Mouse (Mus musculus) left cerebral cortex, adult 2 months (tissue): ENCODE results near the gene Lrrc4. TPM values are rescaled to one million over a fixed set of nuclear protein-coding genes. Genes with fewer than 3 reads are reported as not detected.

Experiments used
- DNase-seq, 2 experiments: peaks; one replicate each; pipeline ENCODE4 v3.0.0; 2021 to 2022; ENCODE audit warnings: low spot score in 2 of 2, mixed read lengths in 1 of 2; ENCODE audit errors: extremely low spot score in 1 of 2
- H3K27ac ChIP-seq: fragments of 200-600 bp; 2 replicates; pipeline ENCODE4 v1.8.1; 2022
- H3K4me3 ChIP-seq: fragments of 200-600 bp; 2 replicates; pipeline ENCODE4 v1.8.1; 2022
- CTCF ChIP-seq: fragments of 200-600 bp; IDR thresholded peaks from 2 replicates; pipeline ENCODE4 v1.8.1; 2022; ENCODE audit warnings: antibody characterized with exemption, mild to moderate bottlenecking, moderate library complexity
- intact Hi-C: fragments of 180-260 bp; cut with DNase I; formaldehyde crosslinking; loops from one replicate; pipeline ENCODE4 v1.15.1; 2025
- total RNA-seq, 2 experiments: library from RNA; stranded (reverse); gene quantifications; 2 replicates each; pipeline ENCODE4 v1.2.3; 2021

Lrrc4 gene
- total RNA-seq, 2 experiments from 2014 or later = 105 to 111 TPM

GRCm38 (mm10) chr6:28633656-28634055 lies 197.9 kb downstream of the Lrrc4 start:
- H3K4me3 ChIP-seq = no peak overlapping the region
- H3K27ac ChIP-seq = no peak overlapping the region
- no peak for TF ChIP-seq CTCF

GRCm38 (mm10) chr6:28633120-28633519 lies 198.4 kb downstream of the Lrrc4 start:
- no peak overlapping the region for H3K27ac ChIP-seq
- no peak for DNase-seq
- no peak overlapping the region for H3K4me3 ChIP-seq
- intact Hi-C loops = no loop called here
- no peak for TF ChIP-seq CTCF

More at GRCm38 (mm10) chr6:28633656-28634055, 197.9 kb downstream of the Lrrc4 start:
- intact Hi-C loops = no loop called here
- no peak for DNase-seq

GRCm38 (mm10) chr6:28630926-28631325 lies 200.6 kb downstream of the Lrrc4 start:
- H3K27ac ChIP-seq = no peak overlapping the region
- TF ChIP-seq CTCF = no peak
- H3K4me3 ChIP-seq = no peak overlapping the region
- no peak for DNase-seq
- intact Hi-C loops = no loop called here

GRCm38 (mm10) chr6:28629866-28630265 lies 201.7 kb downstream of the Lrrc4 start:
- Histone ChIP-seq H3K27ac (no peak overlapping the region), H3K4me3 (no peak overlapping the region)
- TF ChIP-seq CTCF = no peak
- no peak for DNase-seq
- intact Hi-C loops = no loop called here

- Histone ChIP-seq H3K4me3 (no peak overlapping the region), H3K27ac (no peak overlapping the region)
- no peak for DNase-seq
- intact Hi-C loops = no loop called here
- no peak for TF ChIP-seq CTCF
Observed at GRCm38 (mm10) chr6:28628408-28628807, 203.1 kb downstream of the Lrrc4 start.

- DNase-seq = no peak
- intact Hi-C loops = no loop called here
- H3K27ac ChIP-seq = no peak overlapping the region
- TF ChIP-seq CTCF = no peak
- H3K4me3 ChIP-seq = no peak overlapping the region
Observed at GRCm38 (mm10) chr6:28622963-28623362, 208.6 kb downstream of the Lrrc4 start.

GRCm38 (mm10) chr6:28622522-28622921 lies 209.0 kb downstream of the Lrrc4 start:
- H3K27ac ChIP-seq = no peak overlapping the region
- no peak for DNase-seq
- H3K4me3 ChIP-seq = no peak overlapping the region
- TF ChIP-seq CTCF = no peak
- intact Hi-C loops = no loop called here

GRCm38 (mm10) chr6:28621961-28622360 lies 209.6 kb downstream of the Lrrc4 start:
- DNase-seq = no peak
- Histone ChIP-seq H3K4me3 (no peak overlapping the region), H3K27ac (no peak overlapping the region)
- intact Hi-C loops = no loop called here
- no peak for TF ChIP-seq CTCF

- Histone ChIP-seq H3K27ac (no peak overlapping the region), H3K4me3 (no peak overlapping the region)
- no peak for TF ChIP-seq CTCF
- no peak for DNase-seq
- intact Hi-C loops = no loop called here
Observed at GRCm38 (mm10) chr6:28621431-28621830, 210.1 kb downstream of the Lrrc4 start.

- no peak for TF ChIP-seq CTCF
- peak in 1 of 2 experiments; percentile 38 for DNase-seq
- peak overlapping the region; percentile 80 for H3K27ac ChIP-seq
- intact Hi-C loops = loop anchor here (5.0 kb wide), 3 partner anchors 76 to 199 kb away; no protein-coding TSS in a partner anchor
- H3K4me3 ChIP-seq = no peak overlapping the region
Observed at GRCm38 (mm10) chr6:28618751-28619153, 212.8 kb downstream of the Lrrc4 start.

- H3K4me3 ChIP-seq = no peak overlapping the region
- peak overlapping the region; percentile 80 for H3K27ac ChIP-seq
- TF ChIP-seq CTCF = no peak
- intact Hi-C loops = loop anchor here (5.0 kb wide), 3 partner anchors 76 to 199 kb away; no protein-coding TSS in a partner anchor
- DNase-seq = no peak
Observed at GRCm38 (mm10) chr6:28618299-28618698, 213.2 kb downstream of the Lrrc4 start.

- no peak for TF ChIP-seq CTCF
- intact Hi-C loops = loop anchor here (5.0 kb wide), 3 partner anchors 74 to 201 kb away; no protein-coding TSS in a partner anchor
- no peak for DNase-seq
- H3K4me3 ChIP-seq = no peak overlapping the region
- peak overlapping the region; percentile 88 for H3K27ac ChIP-seq
Observed at GRCm38 (mm10) chr6:28615966-28616365, 215.6 kb downstream of the Lrrc4 start.

- no peak for DNase-seq
- no peak for TF ChIP-seq CTCF
- intact Hi-C loops = loop anchor here (5.0 kb wide), 3 partner anchors 73 to 202 kb away; no protein-coding TSS in a partner anchor
- H3K4me3 ChIP-seq = no peak overlapping the region
- peak overlapping the region; percentile 88 for H3K27ac ChIP-seq
Observed at GRCm38 (mm10) chr6:28615408-28615807, 216.1 kb downstream of the Lrrc4 start.
